Mouse (Mus musculus): ENCODE results near the gene Bahcc1. TPM values are rescaled to one million over a fixed set of nuclear protein-coding genes. Genes with fewer than 3 reads are reported as not detected.
A peak's percentile ranks its signal among the peaks of the same experiment; 100 is the strongest.

The Bahcc1 gene
- total RNA-seq, 2 experiments from 2014 or later: 17.6 to 19.0 TPM

DNA sequence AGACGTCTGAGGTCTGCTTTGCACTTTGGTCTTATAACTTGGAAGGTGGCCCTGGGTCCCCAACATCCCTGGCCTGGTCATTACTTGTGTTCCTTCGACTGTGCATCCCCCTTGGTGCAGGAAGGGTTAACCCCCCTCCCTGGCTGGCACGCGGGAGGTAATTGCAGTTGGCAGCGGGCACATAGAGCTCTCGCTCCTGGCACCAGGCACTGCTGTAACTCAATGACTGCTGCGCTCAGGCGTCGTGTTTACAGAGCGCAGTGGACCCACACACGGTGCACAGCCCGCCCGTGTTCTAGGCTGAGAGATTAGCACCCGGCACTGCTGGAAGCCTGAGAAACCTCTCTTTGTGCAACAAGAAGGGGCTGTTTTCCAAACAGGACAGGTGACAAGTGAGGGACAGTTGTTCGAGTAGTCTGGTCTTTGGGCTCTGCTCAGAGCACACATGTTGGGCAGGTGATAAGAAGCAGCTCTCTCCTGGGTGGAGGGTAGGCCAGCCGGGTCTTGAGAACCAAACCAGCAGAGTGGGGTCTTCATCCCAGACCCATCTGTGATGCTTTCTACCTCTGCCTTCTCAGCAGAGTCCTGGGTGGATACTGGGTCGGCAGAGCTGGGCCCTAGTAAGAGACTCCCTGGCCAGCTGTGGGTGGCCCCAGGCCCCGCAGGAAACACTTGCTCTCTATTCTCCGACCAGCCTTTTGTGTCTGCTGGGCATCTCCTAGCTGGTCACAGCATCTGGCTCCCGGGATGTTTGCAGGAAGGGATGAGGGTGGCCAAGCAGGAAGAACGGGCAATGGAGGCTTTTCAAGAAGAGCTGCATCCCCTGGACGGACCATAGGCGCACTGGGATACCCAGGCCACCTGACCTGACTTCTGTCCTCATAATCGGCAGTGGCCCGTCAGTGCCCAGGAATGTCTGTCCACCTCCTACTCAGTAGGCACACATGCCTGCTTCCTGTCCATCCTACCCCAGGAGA is 27.3 kb downstream of the Bahcc1 start:
- peak in 1 of 2 experiments; percentile 66 for DNase-seq (ENCODE audit: low spot score in 2 of 2)

DNA sequence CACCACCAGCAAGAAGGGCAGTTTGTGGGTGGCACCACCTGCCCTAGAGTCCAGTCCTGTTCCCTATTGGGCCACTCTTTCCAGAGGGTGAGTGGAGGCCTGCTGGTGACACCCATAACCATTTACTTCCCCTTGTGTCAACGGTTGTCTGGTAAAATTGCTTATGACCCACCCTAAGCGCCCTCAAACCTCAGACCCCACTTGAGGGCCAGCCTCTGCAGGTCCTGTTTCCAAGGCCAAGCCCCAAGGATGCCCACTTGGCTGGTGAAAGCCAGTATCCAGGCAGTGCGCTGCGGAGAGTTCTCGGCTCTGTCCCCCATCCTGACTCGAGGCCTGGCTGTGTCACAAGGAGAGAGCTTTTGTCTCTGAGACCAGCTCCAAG is 28.0 kb downstream of the Bahcc1 start:
- no peak for DNase-seq (ENCODE audit: low spot score in 2 of 2)

GRCm38 (mm10) chr11:120261416-120262355 is 28.9 kb downstream of the Bahcc1 start:
- peak; percentile 90 to 97 for DNase-seq (ENCODE audit: low spot score in 2 of 2)

DNA sequence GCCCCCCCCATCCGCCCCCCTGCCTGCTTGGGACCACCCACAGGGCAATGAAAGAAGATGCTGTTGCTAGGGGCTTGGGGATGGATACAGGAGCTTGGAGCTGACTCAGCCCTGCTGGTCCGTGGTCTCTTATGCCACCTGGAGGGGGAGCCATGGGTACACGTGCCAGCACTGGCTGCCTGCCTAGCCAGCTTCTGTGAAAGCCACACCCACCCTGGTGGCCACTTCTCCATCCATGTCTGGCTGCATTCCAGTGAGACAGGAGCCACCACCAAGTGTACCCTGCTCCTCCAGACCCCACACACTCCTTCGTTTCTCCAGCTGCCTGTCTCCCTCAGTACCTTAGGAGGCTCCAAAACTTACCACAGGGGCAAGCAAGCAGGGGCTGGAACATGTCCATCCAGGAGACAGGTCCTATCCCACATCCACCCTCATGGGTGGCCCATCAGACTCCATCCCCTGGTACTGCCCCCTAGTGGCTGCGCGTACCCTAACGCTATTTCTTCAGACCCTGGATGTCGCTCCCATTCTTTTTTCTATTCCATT is 29.7 kb downstream of the Bahcc1 start:
- DNase-seq (ENCODE audit: low spot score in 2 of 2): peak in 1 of 2 experiments; percentile 46

DNA sequence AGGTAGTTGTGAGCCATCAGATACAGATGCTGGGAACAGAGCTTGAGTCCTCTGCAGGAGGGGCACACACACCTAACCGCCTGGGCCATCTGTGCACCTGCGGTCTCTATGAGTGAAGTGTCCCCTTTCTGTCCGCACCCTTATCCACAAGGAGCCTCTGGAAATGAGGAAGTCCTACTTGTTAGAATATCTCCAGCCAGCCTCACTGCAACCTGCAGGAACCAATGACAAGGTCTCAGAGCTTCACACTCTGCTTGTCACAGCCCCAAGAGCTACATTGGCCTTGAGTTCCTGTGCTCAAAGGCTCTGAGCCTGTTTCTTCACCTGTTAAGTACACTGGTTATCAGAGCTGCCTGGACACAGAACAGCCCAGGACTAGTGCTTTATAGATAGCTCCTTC is 30.4 kb downstream of the Bahcc1 start:
- DNase-seq (ENCODE audit: low spot score in 2 of 2): no peak

- DNase-seq (ENCODE audit: low spot score in 2 of 2): no peak
These were observed 31.3 kb downstream of the Bahcc1 start for GRCm38 (mm10) chr11:120264008-120264407.

- no peak for DNase-seq (ENCODE audit: low spot score in 2 of 2)
These were observed 32.7 kb downstream of the Bahcc1 start for GRCm38 (mm10) chr11:120265458-120265857.

- no peak for DNase-seq (ENCODE audit: low spot score in 2 of 2)
These were observed 33.6 kb downstream of the Bahcc1 start for GRCm38 (mm10) chr11:120266259-120266758.

DNA sequence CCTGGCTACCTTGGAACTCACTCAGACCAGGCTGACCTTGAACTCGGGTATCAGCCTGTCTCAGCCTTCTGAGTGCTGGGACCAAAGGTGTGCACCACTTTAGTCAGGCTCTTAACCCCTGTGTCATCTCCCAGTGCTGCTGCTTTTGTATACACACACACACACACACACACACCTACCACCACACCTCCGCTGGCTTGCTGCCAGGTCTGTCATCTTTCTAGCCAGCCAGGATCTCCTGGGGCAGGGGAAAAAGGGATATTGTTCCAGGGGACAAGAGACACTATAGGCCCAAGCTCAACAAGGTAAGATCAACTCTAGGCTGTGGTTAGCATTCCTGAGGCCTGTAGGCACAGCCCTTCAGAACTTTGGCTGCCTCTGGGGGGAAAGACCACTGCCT is 34.5 kb downstream of the Bahcc1 start:
- no peak for DNase-seq (ENCODE audit: low spot score in 2 of 2)

DNA sequence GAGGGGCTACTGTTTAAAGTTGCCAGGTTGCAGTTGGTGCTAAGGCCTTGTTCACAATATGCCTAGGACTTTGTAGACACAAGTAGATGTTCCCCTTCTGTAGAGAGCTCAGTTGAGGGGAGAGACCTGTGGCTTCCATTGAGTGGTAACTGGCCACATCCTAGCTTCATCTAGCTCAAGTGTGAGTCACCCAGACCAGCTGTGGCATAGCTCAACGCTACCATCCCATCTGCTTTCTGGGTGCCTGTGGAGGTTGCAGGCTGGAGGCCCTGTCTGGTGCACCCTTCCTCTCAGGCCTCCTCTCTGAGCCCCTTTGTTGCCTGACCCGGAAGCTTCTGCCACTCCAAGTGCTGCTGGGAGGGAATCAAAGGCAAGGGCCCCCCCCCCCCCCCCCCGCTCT is 34.9 kb downstream of the Bahcc1 start:
- DNase-seq (ENCODE audit: low spot score in 2 of 2): no peak

GRCm38 (mm10) chr11:120268195-120268967 is 35.6 kb downstream of the Bahcc1 start:
- DNase-seq (ENCODE audit: low spot score in 2 of 2): peak; percentile 81 to 86

- no peak for DNase-seq (ENCODE audit: low spot score in 2 of 2)
These were observed 36.3 kb downstream of the Bahcc1 start for GRCm38 (mm10) chr11:120269007-120269406.

GRCm38 (mm10) chr11:120269498-120270104 is 36.9 kb downstream of the Bahcc1 start:
- DNase-seq (ENCODE audit: low spot score in 2 of 2): peak in 1 of 2 experiments; percentile 40

GRCm38 (mm10) chr11:120279335-120279734 is 46.6 kb downstream of the Bahcc1 start:
- peak; percentile 35 to 72 for DNase-seq (ENCODE audit: low spot score in 2 of 2)

- peak in 1 of 2 experiments; percentile 62 for DNase-seq (ENCODE audit: low spot score in 2 of 2)
These were observed 47.6 kb downstream of the Bahcc1 start for GRCm38 (mm10) chr11:120280281-120280773.

GRCm38 (mm10) chr11:120280774-120281173 is 48.0 kb downstream of the Bahcc1 start:
- DNase-seq (ENCODE audit: low spot score in 2 of 2): no peak

GRCm38 (mm10) chr11:120281197-120281596 is 48.5 kb downstream of the Bahcc1 start:
- no peak for DNase-seq (ENCODE audit: low spot score in 2 of 2)

GRCm38 (mm10) chr11:120283542-120283941 is 50.8 kb downstream of the Bahcc1 start:
- no peak for DNase-seq (ENCODE audit: low spot score in 2 of 2)

DNA sequence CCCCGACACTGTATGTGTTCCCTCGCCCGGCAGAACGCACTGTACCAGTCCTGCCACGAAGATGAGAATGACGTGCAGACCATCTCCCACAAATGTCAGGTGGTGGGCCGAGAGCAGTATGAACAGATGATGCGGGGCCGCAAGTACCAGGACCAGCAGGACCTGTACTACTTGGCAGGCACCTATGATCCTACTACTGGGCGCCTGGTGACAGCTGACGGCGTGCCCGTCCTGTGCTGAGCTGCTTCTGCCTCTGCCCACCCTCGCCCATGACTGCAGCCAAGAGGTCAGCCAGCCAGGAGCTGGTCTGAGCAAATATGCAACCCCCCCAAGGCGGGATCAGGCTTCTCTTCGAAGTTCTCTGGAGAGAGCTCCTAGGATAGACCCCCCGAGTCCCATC is 56.9 kb downstream of the Bahcc1 start:
- no peak for DNase-seq (ENCODE audit: low spot score in 2 of 2)

GRCm38 (mm10) chr11:120290266-120290665 is 57.5 kb downstream of the Bahcc1 start:
- no peak for DNase-seq (ENCODE audit: low spot score in 2 of 2)

Measured in layer of hippocampus, adult 18-20 months (tissue).